Mouse (Mus musculus) gastrocnemius, postnatal 36 days (tissue): ENCODE results near the gene Bnip2. TPM values are rescaled to one million over a fixed set of nuclear protein-coding genes. Genes with fewer than 3 reads are reported as not detected.

Experiments used
- DNase-seq, 2 experiments: peaks; one replicate each; pipeline ENCODE4 v3.0.0; 2022
- intact Hi-C: fragments of 180-260 bp; cut with DNase I; formaldehyde crosslinking; loops from one replicate; pipeline ENCODE4 v1.15.1; 2025
- long read RNA-seq, 2 experiments: library from polyadenylated mRNA; stranded (forward); transcript quantifications; one replicate each; pipeline ENCODE4 v2.0.0; 2021
- total RNA-seq, 2 experiments: library from RNA; stranded (reverse); gene quantifications; 2 replicates each; pipeline ENCODE4 v1.2.3; 2021

Gene Bnip2
- total RNA-seq, result 10 to 100 TPM; 70.4 to 74.8 TPM
- long read RNA-seq, experiment 1, transcript Bnip2-201 (11 exons, 2,464 nt), result major isoform, 62 of 88 reads
- long read RNA-seq, experiment 1, transcript Bnip2-202 (10 exons, 2,328 nt), result minor isoform, 5 of 88 reads
- long read RNA-seq, experiment 1, partial matches to known transcripts, result 2 of 88 reads
- long read RNA-seq, experiment 1, other reads (novel, unspliced or antisense), result 19 of 88 reads
- long read RNA-seq, experiment 2, transcript Bnip2-201 (11 exons, 2,464 nt), result major isoform, 78 of 104 reads
- long read RNA-seq, experiment 2, partial matches to known transcripts, result 2 of 104 reads
- long read RNA-seq, experiment 2, other reads (novel, unspliced or antisense), result 22 of 104 reads

GRCm38 (mm10) chr9:69989303-69990121 lies at the start of gene Bnip2:
Gene Bnip2, plus strand, starts transcription at chr9:69989466.
- intact Hi-C loops, result no loop called here
- DNase-seq, result peak; percentile 94 to 95

GRCm38 (mm10) chr9:69940839-69941490 lies 48.3 kb upstream of the Bnip2 start:
- intact Hi-C loops, result no loop called here
- no peak for DNase-seq

DNA sequence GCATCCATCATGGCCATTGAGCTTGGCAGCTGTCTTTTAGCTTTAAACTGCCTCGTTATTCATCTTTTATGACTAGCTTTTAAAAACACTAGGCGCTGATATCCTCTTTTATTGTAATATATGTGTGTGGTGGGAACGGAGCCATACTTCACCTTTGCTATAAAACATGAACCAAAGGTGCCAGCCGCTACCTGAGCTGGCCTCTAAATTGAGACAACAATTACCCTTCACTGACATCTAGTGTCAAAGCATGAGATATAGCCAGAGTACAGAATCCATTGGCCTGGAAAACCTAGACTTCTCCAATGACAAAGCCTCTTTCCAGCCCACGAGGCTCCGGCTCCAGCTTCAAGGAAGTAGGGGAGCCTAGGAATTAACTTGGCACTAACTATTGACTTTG lies 47.7 kb upstream of the Bnip2 start:
- intact Hi-C loops, result no loop called here
- DNase-seq, result no peak

GRCm38 (mm10) chr9:69948964-69949363 lies 40.3 kb upstream of the Bnip2 start:
- intact Hi-C loops, result loop anchor here (2.0 kb wide), 1 partner anchor 38 kb away; no protein-coding TSS in a partner anchor

DNA sequence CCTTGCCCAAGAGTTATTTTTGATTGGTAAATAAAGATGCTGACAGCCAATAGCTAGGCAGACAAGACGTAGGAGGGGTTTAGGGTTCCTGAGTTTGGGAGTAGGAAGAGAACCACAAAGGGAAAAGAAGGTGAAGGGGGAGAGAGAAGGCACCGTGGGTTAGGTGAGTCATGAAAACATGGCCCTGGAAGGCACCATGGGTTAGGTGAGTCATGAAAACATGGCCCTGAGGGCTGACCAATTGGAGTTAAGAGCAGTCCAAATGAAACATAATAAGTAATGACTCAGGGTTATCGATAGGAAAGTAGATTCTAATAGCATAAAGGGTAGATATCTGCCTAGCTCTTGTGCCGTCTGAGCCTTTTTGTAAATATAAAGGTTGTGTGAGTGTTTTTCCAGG lies 39.6 kb upstream of the Bnip2 start:
- DNase-seq, result no peak
- intact Hi-C loops, result loop anchor here (2.0 kb wide), 1 partner anchor 37 kb away; no protein-coding TSS in a partner anchor

More at GRCm38 (mm10) chr9:69948964-69949363, 40.3 kb upstream of the Bnip2 start:
- peak; percentile 15 to 27 for DNase-seq

DNA sequence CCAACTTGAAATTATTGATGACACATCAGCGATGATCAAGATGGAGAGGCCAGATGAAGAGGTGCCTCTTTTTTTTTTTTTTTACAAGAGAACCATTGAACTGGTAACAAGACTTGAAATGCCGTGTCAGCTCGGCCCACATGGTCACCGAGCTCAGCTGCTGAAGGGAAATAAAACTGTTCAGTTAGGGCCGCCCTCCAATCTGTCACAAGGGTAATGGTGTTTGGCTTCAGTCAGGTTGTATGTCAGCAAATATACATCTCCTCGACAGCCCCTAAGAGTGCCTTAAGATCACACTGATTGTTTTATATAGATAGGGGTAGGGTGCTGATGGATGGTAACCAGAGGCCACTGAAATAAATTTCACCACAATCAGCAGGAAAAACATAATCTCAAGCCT lies 28.3 kb upstream of the Bnip2 start:
- intact Hi-C loops, result no loop called here
- DNase-seq, result no peak

DNA sequence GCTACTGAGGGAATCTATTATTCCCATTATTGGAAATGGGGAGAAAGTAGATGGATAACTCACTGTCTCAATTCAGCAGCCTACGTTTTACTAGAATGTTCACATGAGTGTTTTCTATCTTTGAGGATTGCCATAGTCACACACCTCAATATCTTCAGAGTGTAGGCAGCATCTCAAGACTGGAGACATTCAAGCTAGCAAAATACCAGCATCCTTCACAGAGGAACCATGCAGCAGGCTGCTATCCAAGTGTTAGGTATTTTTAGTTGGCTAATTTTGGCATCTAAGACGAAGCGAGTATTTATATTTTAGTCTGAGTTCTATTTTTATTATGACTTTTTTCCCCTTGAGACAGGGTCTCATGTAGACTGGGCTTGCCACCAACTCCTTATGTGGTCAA lies 24.9 kb upstream of the Bnip2 start:
- intact Hi-C loops, result no loop called here
- no peak for DNase-seq

- intact Hi-C loops, result no loop called here
- no peak for DNase-seq
Observed at GRCm38 (mm10) chr9:69985526-69985925, 3.7 kb upstream of the Bnip2 start.

- intact Hi-C loops, result loop anchor here (2.0 kb wide), 1 partner anchor 37 kb away; no protein-coding TSS in a partner anchor
- no peak for DNase-seq
Observed at GRCm38 (mm10) chr9:69986063-69986462, 3.2 kb upstream of the Bnip2 start.

DNA sequence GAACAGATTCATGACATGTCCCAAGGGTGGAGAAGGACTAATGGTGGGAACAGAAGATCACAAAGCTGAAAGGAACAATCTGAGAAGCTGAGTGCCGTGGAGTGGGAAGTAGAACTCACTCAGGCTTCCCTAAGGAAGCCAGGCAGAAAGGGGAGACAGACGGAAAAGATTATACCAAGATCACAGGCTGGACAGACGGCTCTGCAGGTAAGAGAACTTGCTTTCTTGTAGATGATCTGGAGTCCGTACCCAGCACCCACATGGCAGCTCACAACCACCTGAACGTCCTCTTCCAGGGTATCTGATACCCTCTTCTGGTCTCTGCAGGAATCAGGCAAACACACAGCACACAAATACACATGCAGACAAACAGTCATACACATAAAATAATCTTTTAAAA lies 2.7 kb upstream of the Bnip2 start:
- intact Hi-C loops, result loop anchor here (2.0 kb wide), 1 partner anchor 38 kb away; no protein-coding TSS in a partner anchor
- DNase-seq, result no peak

DNA sequence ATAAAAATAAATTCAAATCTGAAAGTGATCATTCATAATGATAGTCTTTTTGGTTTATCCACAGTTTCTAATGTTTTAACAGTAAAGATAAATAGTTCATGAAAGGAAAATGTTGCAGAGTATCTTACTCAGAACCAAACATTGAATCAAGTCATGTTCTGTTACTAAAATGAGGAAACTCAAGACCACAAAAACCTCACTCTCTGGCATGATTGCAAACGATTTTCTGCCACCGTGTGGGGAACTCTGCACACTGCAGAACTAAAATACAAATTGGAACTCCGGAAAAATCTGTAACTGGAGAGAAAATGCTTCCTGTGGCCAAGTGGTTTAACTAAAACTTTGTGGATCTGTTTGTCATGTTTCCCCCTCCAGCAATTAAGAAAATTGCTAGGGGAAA lies 1.7 kb upstream of the Bnip2 start:
- intact Hi-C loops, result loop anchor here (2.0 kb wide), 1 partner anchor 39 kb away; no protein-coding TSS in a partner anchor
- peak; percentile 29 to 37 for DNase-seq

- DNase-seq, result no peak
Observed at GRCm38 (mm10) chr9:69988706-69989302, 462 bp upstream of the Bnip2 start.

GRCm38 (mm10) chr9:69990346-69990745 lies 1.1 kb downstream of the Bnip2 start:
- no peak for DNase-seq
- intact Hi-C loops, result no loop called here

More at GRCm38 (mm10) chr9:69988706-69989302, 462 bp upstream of the Bnip2 start:
- intact Hi-C loops, result no loop called here

- intact Hi-C loops, result no loop called here
- no peak for DNase-seq
Observed at GRCm38 (mm10) chr9:69992841-69993277, 3.6 kb downstream of the Bnip2 start.

- no peak for DNase-seq
- intact Hi-C loops, result no loop called here
Observed at GRCm38 (mm10) chr9:69993479-69993878, 4.2 kb downstream of the Bnip2 start.

DNA sequence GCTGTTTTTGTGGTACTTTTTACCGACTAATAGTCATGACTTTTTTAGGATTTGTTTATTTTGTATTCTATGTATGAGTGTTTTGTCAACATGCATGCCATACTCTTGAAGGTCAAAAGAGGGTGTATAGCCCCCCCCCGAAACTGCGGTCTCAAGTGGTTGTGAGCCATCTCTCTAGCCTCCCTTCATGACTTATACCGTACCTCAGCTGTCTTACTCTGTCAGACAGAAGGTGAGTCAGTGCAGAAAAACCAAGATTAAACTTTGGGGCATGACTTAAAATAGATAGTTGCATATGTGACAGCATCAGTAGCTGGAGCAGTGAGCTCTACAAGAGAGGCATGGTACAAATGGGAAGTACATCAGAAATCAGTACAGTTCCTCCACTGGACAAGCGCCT lies 5.3 kb downstream of the Bnip2 start:
- intact Hi-C loops, result no loop called here
- no peak for DNase-seq

DNA sequence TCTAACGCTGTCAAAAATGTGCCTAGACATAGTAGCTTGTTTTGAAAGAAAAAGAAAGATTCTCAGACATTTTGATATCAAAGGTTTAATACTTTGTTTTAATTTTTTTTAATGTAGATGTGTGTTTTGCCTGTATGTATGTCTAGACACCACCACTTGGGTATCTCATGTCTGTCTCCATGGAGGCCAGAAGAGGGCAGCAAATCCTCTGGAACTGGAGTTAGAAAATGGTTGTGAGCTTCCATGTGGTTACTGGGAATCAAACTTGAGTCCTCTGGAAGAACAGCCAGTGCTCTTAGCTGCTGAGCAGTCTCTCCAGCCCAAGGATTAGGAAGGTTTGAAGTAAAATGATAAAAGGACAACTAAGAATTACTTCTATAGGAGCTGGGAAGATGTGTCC lies 10.1 kb downstream of the Bnip2 start:
- DNase-seq, result no peak
- intact Hi-C loops, result no loop called here

GRCm38 (mm10) chr9:70003516-70003915 lies 14.2 kb downstream of the Bnip2 start:
- intact Hi-C loops, result no loop called here
- no peak for DNase-seq

GRCm38 (mm10) chr9:70006984-70007383 lies 17.7 kb downstream of the Bnip2 start:
- DNase-seq, result no peak
- intact Hi-C loops, result no loop called here

DNA sequence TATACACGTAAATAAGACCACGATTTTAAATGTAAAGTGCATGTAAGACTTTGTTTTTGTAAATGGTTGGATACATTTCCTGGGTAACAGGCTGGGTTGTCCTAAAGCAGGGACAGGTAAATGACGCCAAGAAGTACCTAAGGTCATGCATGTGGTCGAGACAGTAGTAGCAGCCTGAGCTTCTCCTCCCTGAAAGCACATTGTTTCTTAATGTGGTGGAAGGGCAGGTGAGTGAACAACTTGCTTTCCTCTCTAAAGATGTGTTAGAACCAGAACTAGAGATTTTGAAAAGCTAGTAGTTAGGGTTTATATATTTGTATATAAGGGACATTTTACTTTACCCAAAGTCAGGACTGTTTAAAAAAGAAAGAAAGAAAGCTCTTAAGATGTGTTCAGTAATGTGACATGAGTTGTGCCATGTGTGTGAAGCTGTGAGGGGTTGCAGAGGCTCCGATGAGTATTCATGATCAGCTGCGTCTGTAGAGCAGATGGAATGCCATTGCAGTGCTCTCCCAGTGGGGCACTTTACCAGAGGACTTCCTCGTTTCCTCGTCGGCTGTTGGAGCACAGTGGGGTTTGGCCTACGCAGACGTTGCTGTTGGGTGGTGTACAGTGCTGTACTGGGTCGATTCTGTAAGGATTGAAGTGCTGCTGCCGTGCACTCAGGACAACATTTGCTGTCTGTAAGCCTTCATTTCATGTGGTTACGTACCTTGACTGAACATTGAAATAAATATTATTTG lies 18.4 kb downstream of the Bnip2 start:
- intact Hi-C loops, result no loop called here

More for the DNA sequence above, 18.4 kb downstream of the Bnip2 start:
- no peak for DNase-seq
